Mouse (Mus musculus) midbrain, embryonic 15.5 days (tissue): ENCODE measurements around the gene Rpa2. TPM values are rescaled to one million over a fixed set of nuclear protein-coding genes. Genes with fewer than 3 reads are reported as not detected.
"Not testable (repeated sequence)": the region's sequence is repeated elsewhere in the genome, so short reads cannot be mapped to it uniquely, and the experiment has no call there.

Experiments used
- ATAC-seq: fragments of 200-750 bp; cut with Nextera tagmentation; replicated peaks from 2 replicates; pipeline ENCODE4 v1.8.0; 2017; ENCODE audit warnings: moderate TSS enrichment
- H3K27ac ChIP-seq: fragments of 300-500 bp; sonication (generic); 2 replicates; pipeline ENCODE4 v1.5.1; 2015; ENCODE audit warnings: mild to moderate bottlenecking, inconsistent platforms
- H3K27me3 ChIP-seq: fragments of 300-500 bp; sonication (generic); replicated peaks from 2 replicates; pipeline ENCODE4 v1.6.1; 2015; ENCODE audit warnings: inconsistent platforms
- H3K36me3 ChIP-seq: fragments of 300-500 bp; sonication (generic); replicated peaks from 2 replicates; pipeline ENCODE4 v1.6.1; 2015; ENCODE audit warnings: inconsistent platforms
- H3K4me1 ChIP-seq: fragments of 300-500 bp; sonication (generic); 2 replicates; pipeline ENCODE4 v1.6.1; 2015; ENCODE audit warnings: inconsistent platforms
- H3K4me2 ChIP-seq: fragments of 300-500 bp; sonication (generic); 2 replicates; pipeline ENCODE4 v1.6.1; 2015; ENCODE audit warnings: inconsistent platforms, mild to moderate bottlenecking, moderate library complexity
- H3K4me3 ChIP-seq: fragments of 300-500 bp; sonication (generic); 2 replicates; pipeline ENCODE4 v1.5.1; 2015; ENCODE audit warnings: mild to moderate bottlenecking, inconsistent platforms
- H3K9ac ChIP-seq: fragments of 300-500 bp; sonication (generic); 2 replicates; pipeline ENCODE4 v1.6.1; 2015; ENCODE audit warnings: mild to moderate bottlenecking, inconsistent platforms
- H3K9me3 ChIP-seq: fragments of 300-500 bp; sonication (generic); 2 replicates; pipeline ENCODE4 v1.6.1; 2016; ENCODE audit warnings: inconsistent platforms
- WGBS: fragments of 180-500 bp; shearing (Covaris S2); methylation state at CpG from one replicate; pipeline ENCODE4 v1.1.7; 2015; ENCODE audit warnings: mixed read lengths; 5-methylcytosine and 5-hydroxymethylcytosine counted together
- polyA plus RNA-seq: library from polyadenylated mRNA; unstranded; fragments of >200 nt; fragmentation: Nextera tagmentation; extraction: Ambion mirVana; gene quantifications from 2 replicates; pipeline ENCODE4 v1.2.1, GENCODE M21; 2015

Gene Rpa2
- polyA plus RNA-seq, 1 experiment from 2014 or later: 32.9 TPM

GRCm38 (mm10) chr4:132776764-132777163, 8.6 kb downstream of the Rpa2 start:
- Histone ChIP-seq H3K4me1 (no peaks in the 10 kb centered on the region), H3K9me3 (no peaks in the 10 kb centered on the region), H3K27ac (no peak overlapping the region), H3K4me2 (no peak overlapping the region), H3K27me3 (no peaks in the 10 kb centered on the region), H3K4me3 (no peak overlapping the region), H3K9ac (no peak overlapping the region), H3K36me3 (peaks cover 17% of the 10 kb centered on the region; the same call in 1 of the 2 replicates)
- 94% methylated on average over 5 of the region's 5 CpGs for WGBS
- ATAC-seq: no peak

DNA sequence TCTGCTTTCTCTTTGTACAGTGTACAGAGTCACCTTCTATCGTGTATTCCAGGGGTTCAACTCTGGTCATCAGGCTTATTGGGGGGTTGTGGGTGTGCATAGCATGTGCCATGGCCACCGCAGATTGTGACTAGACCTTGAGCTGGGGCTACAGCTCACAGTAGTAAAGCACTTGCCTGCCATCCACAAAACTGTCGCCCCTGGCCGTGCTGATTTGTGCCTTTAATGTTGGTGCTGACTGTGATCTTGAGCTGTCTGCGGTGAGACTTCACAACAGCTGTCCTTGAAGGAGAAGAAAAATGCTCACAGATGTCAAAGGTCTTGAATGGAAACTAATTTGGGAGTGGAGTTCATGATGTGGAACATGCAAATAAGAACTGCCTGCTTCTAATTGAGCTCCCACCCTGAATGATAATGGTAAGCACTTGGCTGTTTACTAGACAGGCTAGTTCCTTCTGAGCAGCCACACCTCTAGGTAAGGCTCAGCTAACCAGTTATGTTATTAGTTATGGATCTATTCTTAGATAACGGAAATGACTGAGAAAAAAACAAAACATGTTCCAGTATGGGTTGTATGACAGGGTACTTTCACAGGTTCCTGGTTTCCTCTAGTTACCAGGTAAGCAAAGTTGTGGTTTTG, 10.6 kb downstream of the Rpa2 start:
- H3K4me3 ChIP-seq: no peak overlapping the region

DNA sequence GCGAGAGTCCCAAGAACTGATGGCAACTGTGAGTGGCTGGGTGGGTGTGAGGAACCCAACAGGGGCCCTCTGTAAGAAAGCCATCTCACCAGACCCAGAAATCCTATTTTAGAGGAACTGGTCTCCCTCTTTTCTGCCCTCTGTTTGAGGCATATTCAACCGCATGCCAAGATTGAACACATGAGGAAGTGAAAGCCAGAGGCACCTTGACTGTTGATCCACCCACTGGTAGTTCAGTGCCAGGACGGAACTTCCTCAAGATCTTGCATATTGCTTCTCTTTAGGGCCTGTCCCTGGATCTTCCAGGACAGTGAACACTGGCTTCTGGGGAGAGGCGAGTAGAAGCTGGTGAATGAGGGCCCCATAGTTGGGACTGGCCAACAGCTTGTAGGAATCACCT, 12.2 kb downstream of the Rpa2 start:
- H3K4me3 ChIP-seq: no peak overlapping the region
- H3K4me2 ChIP-seq: no peak overlapping the region
- peaks cover 6% of the 10 kb centered on the region; the same call in 1 of the 2 replicates for H3K36me3 ChIP-seq
- H3K27me3 ChIP-seq: no peaks in the 10 kb centered on the region
- WGBS: 91% methylated on average over 4 of the region's 4 CpGs
- H3K9me3 ChIP-seq: no peaks in the 10 kb centered on the region
- H3K9ac ChIP-seq: no peak overlapping the region
- H3K4me1 ChIP-seq: no peaks in the 10 kb centered on the region
- no peak overlapping the region for H3K27ac ChIP-seq
- ATAC-seq: no peak

More for the DNA sequence above, 10.6 kb downstream of the Rpa2 start:
- Histone ChIP-seq H3K27me3 (no peaks in the 10 kb centered on the region), H3K27ac (no peak overlapping the region), H3K4me2 (no peak overlapping the region), H3K9ac (no peak overlapping the region), H3K36me3 (peaks cover 9% of the 10 kb centered on the region; the same call in 1 of the 2 replicates), H3K9me3 (no peaks in the 10 kb centered on the region), H3K4me1 (no peaks in the 10 kb centered on the region)
- ATAC-seq: no peak
- 95% methylated on average over 6 of the region's 6 CpGs for WGBS

DNA sequence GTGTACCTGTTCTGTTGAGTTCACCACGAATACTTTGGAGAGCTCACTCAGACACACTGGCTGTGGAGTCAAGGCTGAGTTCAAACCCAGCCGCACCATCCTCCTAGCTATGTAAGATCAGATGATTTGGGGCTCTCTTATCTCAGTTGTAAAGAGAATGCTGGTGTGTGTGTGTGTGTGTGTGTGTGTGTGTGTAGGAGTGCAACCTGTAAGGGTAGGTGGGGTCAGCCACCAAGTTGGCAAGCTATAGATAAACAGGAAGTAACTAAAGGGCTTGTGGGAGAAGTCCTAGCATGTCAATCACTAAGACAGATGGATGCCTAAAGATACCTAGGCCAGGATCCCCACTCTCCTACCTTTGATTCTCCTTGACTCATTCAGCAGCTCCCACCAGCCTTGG, 15.6 kb downstream of the Rpa2 start:
- H3K36me3 ChIP-seq: no peaks in the 10 kb centered on the region
- H3K9ac ChIP-seq: no peak overlapping the region
- no peak for ATAC-seq
- H3K4me3 ChIP-seq: no peak overlapping the region
- H3K4me2 ChIP-seq: no peak overlapping the region
- no peak overlapping the region for H3K27ac ChIP-seq
- WGBS: 82% methylated on average over 2 of the region's 2 CpGs
- H3K27me3 ChIP-seq: no peaks in the 10 kb centered on the region
- H3K9me3 ChIP-seq: no peaks in the 10 kb centered on the region
- no peaks in the 10 kb centered on the region for H3K4me1 ChIP-seq

GRCm38 (mm10) chr4:132785228-132785627, 17.1 kb downstream of the Rpa2 start:
- Histone ChIP-seq H3K4me1 (no peaks in the 10 kb centered on the region), H3K9me3 (no peaks in the 10 kb centered on the region), H3K27ac (no peak overlapping the region), H3K27me3 (no peaks in the 10 kb centered on the region), H3K9ac (no peak overlapping the region), H3K4me2 (no peak overlapping the region), H3K36me3 (no peaks in the 10 kb centered on the region), H3K4me3 (no peak overlapping the region)
- 91% methylated on average over 13 of the region's 13 CpGs for WGBS
- no peak for ATAC-seq

GRCm38 (mm10) chr4:132789731-132790130, 21.6 kb downstream of the Rpa2 start:
- Histone ChIP-seq H3K4me2 (no peak overlapping the region), H3K4me3 (no peak overlapping the region), H3K9ac (no peak overlapping the region), H3K9me3 (no peaks in the 10 kb centered on the region), H3K36me3 (no peaks in the 10 kb centered on the region), H3K27me3 (0 out of 2 replicates have a peak, but pooled peaks cover 1% of the 10 kb centered on the region), H3K27ac (no peak overlapping the region), H3K4me1 (no peaks in the 10 kb centered on the region)
- 95% methylated on average over 8 of the region's 8 CpGs for WGBS
- no peak for ATAC-seq

DNA sequence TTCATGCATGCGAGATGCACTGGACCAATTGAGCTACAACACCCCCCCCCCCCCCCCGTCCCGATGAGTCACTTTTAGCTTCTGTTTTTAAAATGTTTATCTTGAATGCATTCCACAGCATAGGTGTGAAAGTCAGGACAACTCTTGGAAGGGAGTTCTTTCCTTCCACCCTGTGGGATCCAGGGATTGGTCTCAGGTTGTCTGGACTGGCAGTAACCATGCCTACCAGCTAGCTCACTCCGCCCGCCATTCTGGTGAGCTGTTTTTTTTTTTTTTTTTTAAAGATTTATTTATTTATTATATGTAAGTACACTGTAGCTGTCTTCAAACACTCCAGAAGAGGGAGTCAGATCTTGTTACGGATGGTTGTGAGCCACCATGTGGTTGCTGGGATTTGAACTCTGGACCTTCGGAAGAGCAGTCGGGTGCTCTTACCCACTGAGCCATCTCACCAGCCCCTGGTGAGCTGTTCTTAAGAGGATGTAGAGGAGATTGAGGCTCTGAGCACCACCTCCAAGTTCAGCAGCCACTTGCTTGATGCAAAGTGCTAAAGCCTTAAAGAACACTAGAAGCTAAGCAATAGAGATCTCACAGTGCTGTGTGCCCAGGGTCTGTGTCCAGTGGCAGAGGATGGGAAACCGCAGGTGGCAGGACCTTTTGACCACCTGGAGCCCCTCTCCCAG, 25.3 kb downstream of the Rpa2 start:
- not testable (repeated sequence) for H3K4me3 ChIP-seq, H3K9ac ChIP-seq, H3K36me3 ChIP-seq, ATAC-seq, H3K4me2 ChIP-seq, H3K9me3 ChIP-seq, H3K27me3 ChIP-seq, H3K27ac ChIP-seq, H3K4me1 ChIP-seq
- WGBS: 84% methylated on average over 9 of the region's 9 CpGs

GRCm38 (mm10) chr4:132794028-132794427, 25.9 kb downstream of the Rpa2 start:
- Histone ChIP-seq H3K4me1 (peaks cover 5% of the 10 kb centered on the region), H3K27ac (no peak overlapping the region), H3K4me3 (no peak overlapping the region), H3K27me3 (peaks cover 9% of the 10 kb centered on the region; the same call in 1 of the 2 replicates), H3K4me2 (no peak overlapping the region), H3K9me3 (no peaks in the 10 kb centered on the region), H3K36me3 (no peaks in the 10 kb centered on the region), H3K9ac (no peak overlapping the region)
- 83% methylated on average over 9 of the region's 9 CpGs for WGBS
- ATAC-seq: no peak

GRCm38 (mm10) chr4:132794760-132795159, 26.6 kb downstream of the Rpa2 start:
- no peak overlapping the region for H3K4me3 ChIP-seq
- H3K27me3 ChIP-seq: peaks cover 9% of the 10 kb centered on the region; the same call in 1 of the 2 replicates
- no peak overlapping the region for H3K27ac ChIP-seq
- ATAC-seq: no peak
- 79% methylated on average over 8 of the region's 8 CpGs for WGBS
- no peak overlapping the region for H3K4me2 ChIP-seq
- H3K9ac ChIP-seq: no peak overlapping the region
- H3K4me1 ChIP-seq: peaks cover 5% of the 10 kb centered on the region
- H3K9me3 ChIP-seq: no peaks in the 10 kb centered on the region
- no peaks in the 10 kb centered on the region for H3K36me3 ChIP-seq

GRCm38 (mm10) chr4:132795171-132795570, 27.0 kb downstream of the Rpa2 start:
- Histone ChIP-seq H3K27ac (no peak overlapping the region), H3K4me1 (peaks cover 5% of the 10 kb centered on the region), H3K9ac (no peak overlapping the region), H3K27me3 (peaks cover 9% of the 10 kb centered on the region; the same call in 1 of the 2 replicates), H3K36me3 (no peaks in the 10 kb centered on the region), H3K4me2 (no peak overlapping the region), H3K9me3 (no peaks in the 10 kb centered on the region), H3K4me3 (no peak overlapping the region)
- no peak for ATAC-seq
- WGBS: 70% methylated on average over 7 of the region's 7 CpGs

DNA sequence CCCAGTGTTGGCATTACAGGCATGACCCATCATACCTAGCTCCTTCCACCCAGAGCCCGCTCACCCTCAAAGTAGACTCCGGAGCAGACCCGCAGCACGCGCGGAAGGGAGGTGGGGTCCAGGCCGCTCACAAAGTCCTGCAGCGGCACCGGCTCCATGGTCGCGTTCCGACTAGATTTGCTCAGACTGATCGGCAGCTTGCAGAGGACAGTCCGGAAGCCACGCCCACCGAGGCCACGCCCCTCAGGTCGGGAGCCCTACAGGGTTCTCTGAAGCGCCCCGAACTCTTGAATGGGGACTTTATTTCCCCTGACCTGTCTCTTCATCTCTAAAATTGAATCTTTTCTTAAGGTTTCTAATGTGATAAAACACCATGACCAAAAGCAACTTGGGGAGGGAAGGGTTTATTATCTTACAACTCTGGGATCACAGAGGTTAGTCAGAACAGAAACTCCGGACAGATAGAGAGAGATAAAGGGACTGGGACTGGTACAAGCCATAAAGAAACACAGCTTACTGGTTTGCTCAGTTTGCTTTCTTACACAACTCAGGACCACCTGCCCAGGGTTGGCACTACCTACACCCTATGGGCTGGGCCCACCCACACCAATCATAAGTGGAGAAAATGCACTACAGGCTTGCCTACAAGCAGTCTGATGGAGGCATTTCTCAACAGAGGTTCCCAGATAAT, 28.2 kb downstream of the Rpa2 start, which contains the start of gene Themis2:
Gene Themis2, minus strand, starts transcription at position 192 of the 691 bp plus-strand sequence.
- Histone ChIP-seq H3K36me3 (no peaks in the 10 kb centered on the region), H3K27ac (no peak within 1 kb of the TSS), H3K27me3 (peaks cover 9% of the 10 kb centered on the region; the same call in 1 of the 2 replicates), H3K9ac (no peak within 1 kb of the TSS), H3K9me3 (no peaks in the 10 kb centered on the region), H3K4me1 (peaks cover 5% of the 10 kb centered on the region), H3K4me2 (peak within 1 kb of the TSS; percentile 38), H3K4me3 (no peak within 1 kb of the TSS)
- ATAC-seq: no peak
- WGBS: 2% methylated on average over 21 of the region's 21 CpGs

- Histone ChIP-seq H3K27ac (no peak overlapping the region), H3K4me2 (no peak overlapping the region), H3K4me3 (no peak overlapping the region), H3K36me3 (no peaks in the 10 kb centered on the region), H3K9me3 (no peaks in the 10 kb centered on the region), H3K27me3 (peaks cover 9% of the 10 kb centered on the region; the same call in 1 of the 2 replicates), H3K9ac (no peak overlapping the region), H3K4me1 (peaks cover 5% of the 10 kb centered on the region)
- 85% methylated on average over 1 of the region's 1 CpGs for WGBS
- no peak for ATAC-seq
Observed at GRCm38 (mm10) chr4:132797461-132797860, 29.3 kb downstream of the Rpa2 start.
